Mouse (Mus musculus): ENCODE measurements around the gene Stac2.

Gene Stac2

DNA sequence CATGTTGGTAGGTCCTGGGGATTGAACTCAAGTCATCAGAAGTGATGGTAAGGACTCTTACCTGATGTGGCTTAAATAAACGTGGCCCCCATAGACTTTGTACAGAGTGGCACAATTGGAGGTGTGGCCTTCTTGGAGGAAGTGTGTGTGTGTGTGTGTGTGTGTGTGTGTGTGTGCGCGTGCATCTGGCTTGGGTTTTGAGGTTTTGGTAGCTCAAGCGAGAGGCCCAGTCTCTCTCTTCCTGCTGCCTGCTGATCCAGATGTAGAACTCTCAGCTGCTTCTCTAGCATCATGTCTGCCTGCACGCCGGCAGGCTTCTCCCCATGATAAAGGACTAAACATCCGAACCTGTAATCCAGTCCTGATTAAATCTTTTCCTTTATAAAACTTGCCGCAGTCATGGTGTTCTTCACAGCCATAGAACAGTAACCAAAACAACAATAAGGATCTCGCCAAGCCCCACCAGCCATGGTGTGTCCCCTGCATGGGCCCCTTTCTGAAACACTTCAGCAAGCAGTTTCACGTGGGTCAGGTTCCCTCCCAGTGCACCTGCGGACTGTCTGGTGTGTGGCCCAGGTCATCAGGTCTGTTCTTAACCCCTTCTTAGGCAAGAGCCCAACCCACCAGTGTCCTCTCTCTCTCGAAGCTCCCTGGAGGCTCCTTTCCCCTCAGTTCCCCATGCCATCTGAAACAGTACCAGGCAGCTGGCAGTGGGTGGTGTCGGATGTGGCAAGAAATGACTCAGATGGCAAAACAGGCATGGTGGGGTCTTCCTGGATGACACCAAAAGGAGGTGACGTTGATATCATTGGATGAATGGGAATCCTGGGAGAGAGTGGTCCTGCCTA lies 3.4 kb downstream of the Stac2 start:
- no peak for DNase-seq

DNA sequence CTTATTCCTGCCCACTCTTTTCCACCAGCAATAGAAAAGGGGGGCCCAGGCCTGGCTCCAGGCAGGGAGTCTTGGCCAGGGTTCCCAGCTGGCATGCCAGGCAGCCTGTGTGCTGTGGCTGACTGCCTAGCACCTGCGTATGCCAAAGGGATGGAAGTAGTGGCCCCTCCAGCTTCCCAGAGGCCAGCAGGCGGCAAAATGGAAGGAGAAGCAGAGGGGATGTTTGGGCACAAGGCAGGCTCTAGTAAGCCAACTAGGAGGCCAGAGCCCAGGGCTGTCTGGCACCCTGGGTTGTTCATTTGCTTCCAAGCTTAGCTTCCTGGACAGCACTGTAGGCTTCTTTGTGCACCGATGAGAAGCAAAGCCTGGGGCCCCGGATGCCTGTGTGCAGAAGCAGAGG lies 5.5 kb downstream of the Stac2 start:
- DNase-seq = no peak

DNA sequence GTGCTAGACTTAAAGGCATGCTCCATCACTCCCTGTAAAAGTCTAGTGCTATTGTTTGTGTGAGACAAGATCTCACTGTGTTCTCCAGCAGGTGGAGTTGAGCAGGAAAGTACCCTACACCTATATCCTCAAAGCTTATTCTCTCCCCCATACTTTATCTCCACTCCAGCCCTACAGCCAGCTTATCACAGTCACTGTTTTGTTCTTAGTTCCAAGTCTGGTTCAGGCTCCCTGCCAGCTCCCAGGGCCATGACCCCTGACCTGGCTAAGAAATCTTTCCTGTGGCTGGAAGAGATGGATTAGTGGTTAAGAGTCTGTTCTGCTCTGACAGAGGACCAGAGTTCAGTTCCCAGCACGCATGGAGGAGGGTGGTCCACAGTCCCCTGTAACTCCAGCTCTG lies 6.8 kb downstream of the Stac2 start:
- DNase-seq = no peak

DNA sequence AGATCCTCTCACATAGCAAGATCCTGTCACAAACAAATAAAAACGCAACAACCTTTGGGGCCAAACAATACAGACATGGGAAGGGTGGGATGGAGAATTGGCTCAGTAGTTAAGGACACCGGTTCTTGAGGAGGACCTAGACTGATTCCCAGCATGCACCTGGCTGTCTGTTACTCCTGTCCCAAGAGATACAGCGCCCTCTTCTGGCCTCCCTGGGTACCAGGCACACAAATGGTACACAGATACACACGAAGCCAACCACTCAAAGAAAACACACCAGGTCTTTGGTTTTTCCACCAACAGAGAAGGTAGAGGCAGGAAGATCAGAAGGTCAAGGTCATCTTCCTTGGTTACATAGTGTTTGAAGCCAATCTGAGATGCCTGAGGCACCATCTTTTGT lies 7.7 kb downstream of the Stac2 start:
- no peak for DNase-seq

DNA sequence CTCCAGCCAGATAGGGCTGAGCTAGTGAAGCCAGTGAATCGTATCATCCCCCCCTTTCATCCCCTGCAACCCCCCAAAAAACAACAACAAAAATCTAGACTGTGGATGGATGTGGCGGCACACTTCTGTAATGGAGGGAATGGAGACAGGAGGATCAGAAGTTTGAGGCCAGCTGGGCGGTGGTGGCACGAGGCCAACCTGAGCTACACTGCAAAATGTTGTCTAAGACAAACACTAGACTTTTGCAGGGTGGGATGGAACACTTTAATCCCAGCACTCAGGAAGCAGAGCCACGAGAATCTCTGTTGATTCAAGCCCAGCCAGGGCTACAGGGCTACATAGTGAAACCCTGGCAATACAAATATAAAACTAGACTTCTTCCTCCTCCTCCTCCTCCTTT lies 9.2 kb downstream of the Stac2 start:
- DNase-seq = no peak

DNA sequence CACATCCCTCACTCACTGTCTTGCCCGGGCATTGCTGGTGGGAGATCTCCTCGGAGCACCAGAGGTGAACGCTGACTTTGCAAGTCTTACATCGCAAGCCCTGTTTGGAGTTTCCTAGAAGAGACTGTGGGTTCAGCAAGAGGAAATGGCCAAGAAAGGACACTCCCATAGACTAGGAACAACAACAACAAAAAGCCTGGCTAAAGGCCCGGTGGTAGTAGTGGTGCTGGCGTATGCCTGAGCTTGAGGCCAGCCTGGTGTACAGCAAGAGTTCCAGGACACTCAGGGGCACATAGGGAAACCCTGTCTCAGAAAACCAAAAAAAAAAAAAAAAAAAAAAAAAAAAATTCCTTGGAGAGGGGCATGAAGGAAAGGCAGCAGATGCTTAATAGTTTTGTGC lies 10.5 kb downstream of the Stac2 start:
- DNase-seq = no peak

DNA sequence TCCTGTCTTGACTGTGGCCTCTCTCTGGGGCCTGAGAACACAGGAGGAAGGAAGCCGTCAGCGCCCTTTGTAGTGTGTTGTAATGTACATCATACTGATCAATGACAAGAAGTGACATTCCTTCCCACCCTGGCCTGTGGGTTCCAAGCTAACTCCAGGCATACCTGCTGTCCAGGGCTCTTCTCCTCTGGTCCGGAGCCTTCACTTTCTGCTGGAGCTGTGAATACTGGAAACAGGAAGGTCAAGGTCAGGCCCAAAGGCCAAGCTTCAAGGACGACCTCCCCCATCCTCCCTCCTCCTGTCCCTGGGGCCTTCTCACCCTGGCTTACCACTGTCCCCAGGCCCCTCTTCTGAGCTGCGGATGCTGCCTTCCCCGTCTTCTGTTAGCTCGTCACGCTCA lies 12.3 kb downstream of the Stac2 start:
- DNase-seq = no peak

DNA sequence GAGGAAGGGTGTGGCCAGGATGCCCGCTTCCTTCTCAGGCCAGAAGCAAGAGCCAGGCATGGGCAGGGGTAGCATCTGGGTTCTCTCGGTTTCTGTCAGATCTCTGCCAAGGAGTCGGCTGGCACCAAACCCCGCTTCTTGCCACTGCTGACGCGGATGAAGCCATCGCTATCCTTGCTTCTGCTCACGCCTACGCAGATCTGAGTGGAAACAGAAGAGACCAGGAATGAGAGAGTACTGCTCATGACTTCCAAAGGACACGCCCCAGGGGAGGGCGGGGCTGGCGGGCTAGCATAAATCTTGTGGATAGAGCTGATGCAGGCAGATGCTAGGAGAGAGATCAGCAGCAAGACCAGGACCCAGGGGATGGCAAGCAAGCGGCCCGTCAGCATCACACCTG lies 15.4 kb downstream of the Stac2 start:
- DNase-seq = peak; percentile 30 to 43

DNA sequence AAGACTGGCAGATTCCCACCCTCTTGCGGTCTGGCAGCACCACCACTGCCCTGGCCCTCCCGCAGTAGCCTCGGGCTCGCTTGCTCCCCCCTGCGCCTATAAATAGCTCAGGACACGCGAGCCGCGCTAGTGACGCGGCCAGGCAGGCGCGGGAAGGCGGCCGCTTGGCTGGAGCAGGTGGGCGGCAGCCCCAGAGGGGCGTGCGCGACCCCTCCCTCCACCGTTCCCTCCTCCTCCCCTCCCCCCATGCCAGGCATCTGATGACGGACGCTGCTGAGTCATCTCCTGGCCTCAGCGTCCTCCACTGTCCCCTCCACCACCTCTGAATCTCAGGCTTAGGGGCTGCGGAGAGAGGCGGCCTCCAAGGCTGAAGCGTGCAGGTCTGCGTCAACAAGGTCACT lies 17.3 kb downstream of the Stac2 start:
- peak; percentile 37 to 65 for DNase-seq

DNA sequence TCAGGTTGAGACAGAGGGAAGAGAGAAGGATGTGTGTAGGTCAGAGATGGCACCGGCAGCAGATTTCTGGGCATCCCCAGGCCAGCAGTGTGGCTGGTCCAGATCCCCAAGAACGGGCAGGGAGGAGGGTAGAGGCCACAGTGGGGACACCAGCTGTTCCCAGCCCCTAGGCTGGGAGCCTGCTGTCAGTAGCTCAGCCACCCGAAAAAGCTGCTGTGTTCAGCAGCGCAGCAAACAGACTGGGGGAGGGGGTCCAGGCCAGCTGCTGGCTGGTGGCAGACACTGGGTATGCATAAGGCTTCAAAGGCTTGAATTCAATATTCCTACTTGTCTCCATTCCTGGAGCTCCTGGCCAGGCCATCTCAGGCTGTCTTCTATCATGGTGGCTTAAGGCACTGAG lies 18.4 kb downstream of the Stac2 start:
- DNase-seq = peak in 1 of 2 experiments; percentile 71

DNA sequence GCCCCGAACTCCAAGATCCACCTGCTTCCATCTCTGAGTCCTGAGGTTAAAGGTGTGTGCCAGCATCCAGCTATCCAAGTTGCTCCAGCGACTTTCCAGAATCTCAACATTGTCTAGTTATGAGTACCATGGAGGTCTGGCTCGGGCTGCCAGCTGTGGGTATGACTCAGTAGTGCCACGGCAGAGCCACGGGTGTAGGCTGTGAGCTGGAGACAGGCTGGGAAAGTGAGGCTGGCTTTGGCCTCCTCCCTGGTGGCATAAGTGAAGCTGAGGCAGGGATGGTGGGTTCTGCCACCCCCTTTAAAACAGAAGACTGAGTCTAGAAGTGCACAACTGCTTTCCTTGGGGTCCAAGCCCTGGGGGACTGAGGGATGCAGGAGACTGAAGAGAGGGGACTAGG lies 19.2 kb downstream of the Stac2 start:
- DNase-seq = no peak

DNA sequence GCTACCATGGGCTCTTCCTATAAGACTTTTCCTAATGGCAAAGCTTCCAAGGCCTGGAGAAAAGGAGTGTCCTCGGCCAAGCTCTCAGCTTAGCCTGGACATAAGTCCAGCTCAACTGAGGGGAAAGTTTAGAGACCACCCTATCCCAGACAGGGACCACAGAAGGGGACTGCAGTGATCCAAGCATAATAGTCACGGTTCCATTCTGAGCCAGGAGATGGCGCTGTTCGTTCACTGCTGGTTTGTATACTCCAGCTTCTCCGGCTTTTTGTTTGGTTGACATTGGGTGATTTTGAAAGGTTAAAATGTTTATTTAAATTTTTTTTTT lies 21.9 kb downstream of the Stac2 start:
- DNase-seq = peak; percentile 68 to 84

DNA sequence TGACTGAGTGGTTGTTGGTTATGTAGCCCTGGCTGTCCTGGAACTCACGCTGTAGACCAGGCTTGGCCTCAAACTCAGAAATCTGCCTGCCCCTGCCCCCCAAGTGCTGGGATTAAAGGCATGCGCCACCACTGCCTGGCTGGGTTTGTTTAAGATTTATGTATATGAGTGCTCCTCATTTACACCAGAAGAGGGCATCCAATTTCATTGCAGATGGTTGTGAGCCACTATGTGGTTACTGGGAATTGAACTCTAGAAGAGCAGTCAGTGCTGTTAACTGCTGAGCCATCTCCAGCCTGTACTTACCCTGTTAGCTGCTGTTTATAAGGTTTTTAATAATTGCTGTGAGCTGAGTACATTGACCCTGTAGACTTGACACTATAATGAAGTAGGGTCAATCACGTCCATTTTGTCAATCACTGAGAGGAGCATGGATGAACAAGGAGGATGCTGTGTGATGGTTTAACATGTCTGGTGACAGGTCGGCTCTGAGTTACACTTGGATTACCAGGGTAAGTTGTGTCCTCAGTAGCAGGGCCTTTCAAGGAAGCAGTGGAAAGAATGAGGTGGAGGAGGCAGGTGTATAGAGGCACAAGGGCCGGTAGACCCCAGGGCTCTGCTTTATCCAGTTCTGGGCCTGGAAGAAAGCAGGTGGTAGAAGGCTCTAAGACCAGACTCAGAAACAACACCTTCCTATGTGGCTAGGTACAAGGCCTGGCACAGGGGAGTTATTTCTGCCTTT lies 22.4 kb downstream of the Stac2 start:
- no peak for DNase-seq

DNA sequence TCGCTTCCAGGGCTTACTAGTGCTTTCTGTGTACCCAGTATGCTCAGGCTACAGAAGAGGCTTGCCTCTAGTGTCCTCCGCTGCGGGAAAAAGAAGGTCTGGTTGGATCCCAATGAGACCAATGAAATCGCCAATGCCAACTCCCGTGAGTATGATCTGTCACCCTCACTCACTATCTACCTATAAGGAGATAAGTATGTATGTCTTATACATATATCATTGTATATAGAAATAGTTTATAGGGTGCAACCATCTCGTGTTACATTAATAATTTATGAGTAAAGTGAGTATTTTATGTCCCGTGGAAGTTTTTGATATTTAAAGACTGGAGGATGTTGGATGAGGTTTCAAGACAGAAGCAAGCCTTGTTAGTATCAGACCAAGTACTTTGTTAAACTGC lies 25.5 kb downstream of the Stac2 start:
- no peak for DNase-seq

DNA sequence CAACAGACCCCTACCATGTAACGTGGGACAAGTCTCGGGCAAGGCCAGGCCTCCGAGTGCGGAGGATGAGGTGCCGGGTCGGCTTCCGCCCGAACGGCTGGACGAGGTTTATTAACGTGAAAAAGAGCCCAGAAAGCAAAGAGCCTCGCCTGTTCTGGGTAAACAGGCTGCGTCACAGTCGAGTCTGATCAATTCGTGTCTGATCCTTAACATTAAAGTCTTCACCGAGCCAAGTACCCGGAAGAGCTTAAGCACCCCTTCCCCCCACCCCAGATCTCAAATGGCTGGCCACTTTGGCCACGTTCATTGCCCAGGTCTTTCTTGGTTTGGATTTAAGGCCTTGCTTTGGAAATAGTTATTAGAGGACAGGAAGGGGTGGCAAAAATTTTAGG lies 26.0 kb downstream of the Stac2 start:
- DNase-seq = no peak

DNA sequence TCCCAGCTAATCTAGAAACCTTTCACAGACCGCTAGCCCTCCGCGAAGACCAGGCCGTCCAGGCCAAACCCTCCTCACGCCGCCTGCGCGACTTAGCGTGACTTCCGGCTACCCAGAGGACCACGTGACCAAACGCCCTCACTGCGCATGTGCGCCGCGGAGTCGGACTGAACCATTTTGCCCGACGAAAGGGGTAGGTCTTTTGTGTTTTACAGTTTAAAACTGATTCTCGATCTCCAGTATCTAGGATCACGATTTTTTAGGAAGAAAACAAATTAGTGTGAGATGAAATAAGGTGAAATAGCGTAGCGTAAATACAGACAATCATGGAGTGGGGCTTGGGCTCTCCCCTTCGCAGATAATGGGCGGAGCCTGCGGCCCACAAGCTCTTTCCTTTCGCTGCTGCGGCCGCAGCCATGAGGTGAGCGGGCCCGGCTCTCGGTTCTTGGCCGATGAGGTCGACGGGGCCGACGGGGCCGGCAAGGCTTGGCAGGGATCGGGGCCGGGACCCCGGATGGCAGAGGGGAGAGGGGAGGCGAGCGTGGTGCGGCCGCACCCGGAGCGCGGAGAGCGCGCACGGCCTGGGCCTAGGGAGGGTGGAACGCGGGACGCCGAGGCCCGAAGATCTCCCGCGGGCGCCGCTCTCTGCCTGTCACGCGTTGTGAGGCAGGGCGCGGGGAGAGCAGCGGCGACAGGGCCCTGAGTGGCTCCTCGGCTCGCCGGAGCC lies 26.5 kb downstream of the Stac2 start, which contains the start of gene Rpl19:
Gene Rpl19 (plus strand): TSS at position 141 of the 727 bp plus-strand sequence.
- peak; percentile 94 to 95 for DNase-seq

DNA sequence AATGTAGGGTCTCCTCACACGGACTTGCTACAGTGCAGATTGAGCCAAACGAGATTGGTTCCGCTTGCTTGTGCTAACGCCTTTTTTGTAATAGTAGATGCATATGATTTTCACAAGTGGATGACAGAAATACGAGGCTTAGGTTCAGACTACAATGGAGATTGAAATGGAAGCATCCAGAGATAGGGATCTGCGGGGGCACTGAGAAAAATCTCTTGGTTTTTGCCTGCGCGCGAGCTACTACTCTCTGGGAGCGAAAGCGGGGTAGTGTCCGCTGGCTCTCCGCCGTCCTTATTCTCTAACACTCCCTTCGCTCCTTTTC lies 27.1 kb downstream of the Stac2 start:
- no peak for DNase-seq

DNA sequence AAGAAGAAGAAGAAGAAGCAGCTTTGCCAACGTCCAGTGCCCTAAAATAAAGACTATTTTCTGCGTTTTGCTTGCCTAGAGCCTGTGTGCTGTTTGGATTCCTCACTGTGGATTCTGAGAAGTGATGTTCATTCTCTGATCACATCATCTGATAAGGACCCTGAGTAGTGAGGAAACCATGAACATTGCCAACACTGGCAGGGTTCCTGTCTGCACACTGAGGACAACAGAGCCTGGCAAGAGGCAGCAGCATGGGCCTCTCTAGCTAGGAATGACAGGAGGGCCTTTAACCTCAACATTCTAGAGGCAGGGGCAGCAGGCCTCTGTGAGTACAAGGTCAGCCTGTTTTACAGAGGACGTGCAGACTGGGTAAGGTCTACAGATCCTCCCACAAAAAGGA lies 28.7 kb downstream of the Stac2 start:
- no peak for DNase-seq

DNA sequence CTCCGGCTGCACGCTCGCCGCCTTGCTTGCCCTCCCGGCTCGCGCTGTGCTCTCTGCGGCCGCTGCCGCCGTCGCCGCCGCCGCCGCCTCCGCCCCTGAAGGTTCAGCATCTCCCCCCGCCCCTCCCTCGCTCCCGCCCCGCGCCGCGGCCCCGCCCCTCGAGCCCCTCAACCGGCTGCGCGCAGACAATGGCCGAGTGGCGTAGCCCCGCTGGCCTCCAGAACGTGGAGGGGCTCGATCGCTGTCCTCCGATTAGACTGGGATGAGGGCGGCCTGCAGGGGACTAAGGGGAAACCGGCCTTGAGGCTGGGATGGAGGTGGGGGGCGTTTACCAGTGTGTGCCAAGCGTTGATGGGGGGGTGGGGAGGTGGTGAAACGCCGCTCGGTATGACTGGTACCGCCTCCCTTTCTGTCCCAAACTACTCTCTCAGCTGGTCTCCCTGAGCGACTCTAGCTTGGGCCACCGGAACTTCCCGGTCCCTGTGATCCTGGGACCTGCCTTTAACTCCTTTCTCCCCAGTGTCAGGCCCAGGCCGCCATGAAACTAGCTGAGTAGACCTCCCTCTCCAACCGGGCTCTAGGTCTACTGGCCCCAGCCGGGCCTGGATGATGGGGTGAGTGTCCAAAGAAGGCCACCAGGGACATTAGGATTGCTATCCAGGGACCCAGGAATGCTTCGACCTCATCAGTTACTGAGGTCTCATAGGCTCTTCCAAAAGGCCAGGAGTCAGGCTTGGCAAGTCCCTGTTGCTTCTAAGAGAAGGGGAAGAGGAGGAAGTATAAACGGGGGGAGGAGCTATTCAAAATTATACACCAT lies 30.5 kb downstream of the Stac2 start, which contains the start of gene Cacnb1:
Gene Cacnb1 (minus strand): TSS at position 480 of the 817 bp plus-strand sequence.
- DNase-seq = peak; percentile 79 to 85

DNA sequence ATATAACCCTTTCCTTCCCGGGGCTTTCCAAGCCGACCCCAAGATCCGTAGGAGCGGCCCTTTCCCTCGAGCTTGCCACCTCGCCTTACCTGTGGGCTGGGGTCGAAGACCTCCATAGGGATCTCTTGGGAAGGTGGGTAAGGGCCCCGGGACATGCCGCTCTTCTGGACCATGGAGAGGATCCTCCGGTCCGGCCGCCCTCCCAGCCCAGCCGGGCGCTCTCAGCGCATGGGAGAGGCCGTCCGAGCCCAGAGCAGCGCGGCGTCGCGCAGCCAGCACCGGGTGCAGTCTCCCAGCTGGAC lies 31.1 kb downstream of the Stac2 start:
- DNase-seq = no peak

DNA sequence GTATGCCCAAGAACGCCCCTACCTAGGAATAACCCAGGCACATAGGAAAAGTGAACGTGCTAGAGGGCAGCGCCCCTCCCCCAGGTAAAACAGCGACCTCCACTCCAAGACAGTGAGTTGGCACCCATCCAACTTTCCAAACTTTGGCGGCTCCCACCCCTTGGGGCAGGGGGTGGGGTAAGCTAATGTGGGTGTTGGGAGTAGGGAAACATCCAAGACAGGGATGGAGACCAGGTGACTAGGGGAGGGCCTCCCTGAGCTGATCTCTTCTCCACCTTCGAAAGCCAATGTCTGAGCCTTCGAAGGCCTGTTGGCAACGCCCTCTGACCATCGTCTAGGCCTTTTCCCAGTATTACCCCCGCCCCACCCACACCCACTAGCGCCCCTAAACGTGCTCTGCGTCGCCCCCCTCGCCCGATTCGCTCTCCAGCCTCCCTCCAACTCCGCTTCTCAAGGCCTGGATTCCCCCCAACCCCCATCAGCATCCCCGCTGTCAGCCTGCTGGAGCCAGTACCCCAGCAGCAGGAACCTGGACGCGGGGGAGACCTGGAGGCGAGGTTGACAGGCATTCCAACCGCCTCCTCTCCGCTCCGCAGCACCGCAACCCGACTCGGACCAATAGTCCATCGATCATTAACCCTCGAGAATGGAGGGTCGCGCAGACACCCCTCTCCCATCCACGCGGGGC lies 31.6 kb downstream of the Stac2 start:
- DNase-seq = peak; percentile 41 to 53

DNA sequence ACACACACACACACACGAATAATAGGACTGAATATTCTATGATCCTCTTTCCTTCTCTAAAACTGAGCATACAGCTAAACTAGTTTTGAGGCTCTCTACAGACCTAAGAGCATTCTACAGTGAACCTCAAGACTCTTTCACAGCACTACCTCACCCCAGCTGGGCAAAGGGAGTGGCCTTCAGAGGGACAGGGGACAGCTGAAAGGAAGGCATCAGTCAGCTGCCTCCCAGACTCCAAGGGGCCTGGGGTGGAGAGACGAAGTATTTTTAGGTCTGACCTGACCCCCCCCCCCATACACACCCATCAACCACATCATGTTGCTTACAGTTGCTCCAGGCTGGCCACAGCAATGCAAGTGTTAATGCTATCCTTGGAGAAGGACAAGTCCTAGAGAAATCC lies 32.1 kb downstream of the Stac2 start:
- no peak for DNase-seq

DNA sequence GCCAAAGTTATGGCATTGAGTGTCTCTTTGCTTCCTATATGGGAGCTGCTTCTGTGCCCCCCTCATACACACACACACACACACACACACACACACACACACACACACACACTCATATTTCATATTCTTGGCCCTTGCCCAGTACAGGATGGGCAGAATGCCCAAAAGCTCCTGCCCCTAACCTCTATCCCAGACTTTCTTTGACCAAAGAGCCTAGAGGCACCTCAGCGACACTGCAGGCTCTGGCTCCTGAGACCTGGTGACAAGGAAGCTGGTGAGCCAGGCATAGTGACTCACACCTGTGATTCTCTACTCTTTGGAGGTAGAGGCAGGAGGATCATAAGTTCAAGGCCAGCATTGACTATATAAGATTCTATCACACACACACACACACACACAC lies 32.6 kb downstream of the Stac2 start:
- peak in 1 of 2 experiments; percentile 43 for DNase-seq

Measured in lung, postnatal 4 days (tissue).